Mouse (Mus musculus) testis, adult 2 months (tissue): ENCODE measurements at regions not wholly inside any gene's neighbourhood (a gene's known extent, or its start where the extent isn't known, plus 50 kb on each side); places are given as distances from the start of the nearest gene placed in this dataset.

Experiments
- CTCF ChIP-seq: fragments of 200-500 bp; IDR thresholded peaks from 2 replicates; pipeline ENCODE4 v1.5.1; 2012; ENCODE audit warnings: low read depth, mild to moderate bottlenecking, inconsistent platforms, low read length, moderate library complexity; ENCODE audit not compliant: control insufficient read depth, insufficient read depth, insufficient replicate concordance
- POLR2A ChIP-seq: fragments of 200-500 bp; IDR thresholded peaks from 2 replicates; pipeline ENCODE4 v1.6.1; 2012; ENCODE audit warnings: low read depth, mild to moderate bottlenecking, inconsistent platforms, low read length, moderate library complexity; ENCODE audit not compliant: control insufficient read depth

GRCm38 (mm10) chr5:100221005-100221583 is 61.5 kb upstream of the Tmem150c start:
- TF ChIP-seq CTCF (no peak), POLR2A (no peak)
